Mouse (Mus musculus): Measurements from ENCODE around the gene Gstp3. TPM values are rescaled to one million over a fixed set of nuclear protein-coding genes. Genes with fewer than 3 reads are reported as not detected.

Gstp3 gene
- 5.3 and 6.1 TPM in 2 replicates for polyA plus RNA-seq (2015; fragmentation: Nextera tagmentation; extraction: Ambion mirVana)

DNA sequence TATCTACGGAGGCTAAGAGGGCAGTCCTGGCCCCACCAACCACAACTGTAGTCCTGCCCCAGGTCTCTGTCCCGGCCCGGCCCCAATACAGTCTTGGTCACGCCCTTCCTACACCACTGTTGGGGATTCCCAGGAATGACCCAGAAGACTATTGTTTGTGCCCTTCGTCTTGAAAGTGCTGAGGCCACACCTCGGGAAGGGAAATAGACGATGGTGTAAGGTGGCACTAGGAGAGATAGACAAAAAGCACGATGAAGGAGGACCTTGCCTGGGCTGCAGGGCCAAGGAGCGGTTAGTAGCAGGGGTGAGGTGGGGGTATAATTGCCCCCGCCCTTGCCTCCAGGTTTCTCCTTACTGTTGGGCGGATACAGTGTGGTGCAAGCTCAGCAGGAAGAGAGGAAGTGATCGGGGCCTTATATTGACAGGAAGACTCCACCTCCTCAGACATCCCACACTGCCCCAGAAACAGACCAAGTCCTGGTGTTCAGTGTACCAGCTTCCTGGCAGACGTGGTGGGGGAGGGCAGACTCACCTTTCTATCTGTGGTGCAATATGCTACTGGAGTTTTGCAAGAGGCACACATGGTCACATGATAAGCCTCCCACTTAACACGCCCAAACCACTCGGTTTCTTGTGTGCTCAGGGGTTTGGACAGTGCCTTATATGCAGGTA lies at the start of gene Gstp3:
Gene Gstp3, minus strand, starts transcription at position 501 of the 672 bp plus-strand sequence.
- Histone ChIP-seq H3K4me1 (ENCODE audit: control insufficient read depth, insufficient read depth, low read length) (0 out of 2 replicates have a peak, but pooled peaks cover 4% of the 10 kb centered on the region), H3K9ac (ENCODE audit: low read length) (no peak within 1 kb of the TSS), H3K4me2 (ENCODE audit: low read depth, low read length) (no peak within 1 kb of the TSS), H3K36me3 (ENCODE audit: control insufficient read depth, insufficient read depth, low read length) (no peaks in the 10 kb centered on the region), H3K9me3 (replicated peaks; ENCODE audit: control insufficient read depth, low read length) (no peaks in the 10 kb centered on the region), H3K4me3 (replicated peaks; ENCODE audit: low read length) (no peak within 1 kb of the TSS), H3K27ac (ENCODE audit: low read length) (peak within 1 kb of the TSS; percentile 33; the same call in 1 of the 2 replicates), H3K27me3 (ENCODE audit: control insufficient read depth, insufficient read depth, low read length) (no peaks in the 10 kb centered on the region)
- peak; percentile 72 for ATAC-seq (ENCODE audit: insufficient read depth, low FRiP score)
- 62% methylated on average over 15 of the region's 15 CpGs for WGBS

DNA sequence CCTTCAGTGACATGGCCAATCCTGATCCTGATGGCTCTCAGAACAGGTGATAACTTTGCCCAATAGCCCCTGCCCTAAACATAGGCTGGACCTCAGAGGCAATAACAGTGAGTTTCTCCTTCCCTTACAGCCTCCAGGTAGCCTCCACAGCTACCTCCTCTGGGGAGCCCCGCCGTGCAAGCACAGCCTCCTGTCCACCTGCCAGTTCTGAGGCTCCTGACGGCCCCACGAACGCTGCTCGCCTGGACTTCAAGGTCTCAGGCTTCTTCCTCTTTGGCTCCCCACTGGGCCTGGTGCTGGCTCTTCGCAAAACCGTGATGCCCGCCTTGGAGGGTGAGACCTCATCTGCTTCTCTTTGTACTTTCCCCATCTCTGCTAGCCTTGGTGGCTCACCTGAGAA lies 49.2 kb upstream of the Gstp3 start:
- Histone ChIP-seq H3K27ac (ENCODE audit: low read length) (no peak overlapping the region), H3K4me2 (ENCODE audit: low read depth, low read length) (no peak overlapping the region), H3K4me1 (ENCODE audit: control insufficient read depth, insufficient read depth, low read length) (no peaks in the 10 kb centered on the region; the same call in 1 of the 2 replicates), H3K36me3 (ENCODE audit: control insufficient read depth, insufficient read depth, low read length) (no peaks in the 10 kb centered on the region), H3K9me3 (replicated peaks; ENCODE audit: control insufficient read depth, low read length) (no peaks in the 10 kb centered on the region), H3K9ac (ENCODE audit: low read length) (no peak overlapping the region), H3K27me3 (ENCODE audit: control insufficient read depth, insufficient read depth, low read length) (no peaks in the 10 kb centered on the region), H3K4me3 (replicated peaks; ENCODE audit: low read length) (no peak overlapping the region)
- no peak for ATAC-seq (ENCODE audit: insufficient read depth, low FRiP score)
- WGBS = 84% methylated on average over 9 of the region's 9 CpGs

DNA sequence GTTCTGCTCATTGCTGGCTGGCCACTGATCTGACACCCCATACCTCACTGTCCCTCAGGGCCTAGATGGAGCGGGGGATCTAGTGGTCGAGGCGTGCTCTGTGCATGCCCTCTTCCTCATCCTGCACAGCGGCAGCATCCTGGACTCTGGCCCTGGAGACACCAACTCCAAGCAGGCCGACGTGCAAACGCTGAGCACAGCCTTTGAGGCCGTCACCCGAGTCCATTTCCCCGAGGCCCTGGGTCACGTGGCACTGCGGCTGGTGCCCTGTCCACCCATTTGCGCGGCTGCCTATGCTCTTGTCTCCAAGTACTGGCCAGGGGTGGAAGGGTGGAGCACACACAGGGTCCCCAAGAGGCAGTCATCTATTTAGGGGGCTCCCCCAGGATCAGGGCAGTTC lies 47.3 kb upstream of the Gstp3 start:
- Histone ChIP-seq H3K4me2 (ENCODE audit: low read depth, low read length) (no peak overlapping the region), H3K27ac (ENCODE audit: low read length) (no peak overlapping the region), H3K9me3 (replicated peaks; ENCODE audit: control insufficient read depth, low read length) (no peaks in the 10 kb centered on the region), H3K4me3 (replicated peaks; ENCODE audit: low read length) (no peak overlapping the region), H3K36me3 (ENCODE audit: control insufficient read depth, insufficient read depth, low read length) (no peaks in the 10 kb centered on the region), H3K4me1 (ENCODE audit: control insufficient read depth, insufficient read depth, low read length) (no peaks in the 10 kb centered on the region), H3K27me3 (ENCODE audit: control insufficient read depth, insufficient read depth, low read length) (no peaks in the 10 kb centered on the region), H3K9ac (ENCODE audit: low read length) (no peak overlapping the region)
- 90% methylated on average over 14 of the region's 14 CpGs for WGBS
- no peak for ATAC-seq (ENCODE audit: insufficient read depth, low FRiP score)

DNA sequence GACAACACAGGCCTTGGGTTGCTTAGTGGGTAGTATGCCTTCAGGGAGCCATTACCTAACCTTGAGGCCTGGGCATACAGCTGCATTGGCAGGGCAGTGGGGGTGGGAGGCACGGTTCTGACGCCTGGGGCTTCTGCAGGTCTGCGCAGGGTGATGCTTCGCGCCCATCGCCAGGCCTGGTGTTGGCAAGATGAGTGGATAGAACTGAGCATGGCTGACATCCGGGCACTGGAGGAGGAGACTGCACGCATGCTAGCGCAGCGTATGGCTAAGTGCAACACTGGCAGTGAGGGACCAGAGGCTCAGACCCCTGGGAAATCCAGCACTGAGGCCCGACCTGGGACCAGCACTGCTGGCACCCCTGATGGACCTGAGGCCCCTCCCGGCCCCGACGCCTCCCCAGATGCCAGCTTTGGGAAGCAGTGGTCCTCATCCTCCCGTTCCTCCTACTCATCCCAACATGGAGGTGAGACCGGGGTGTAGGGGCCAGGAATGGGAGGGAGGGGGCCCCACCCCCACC lies 45.4 kb upstream of the Gstp3 start:
- no peak overlapping the region for H3K4me3 ChIP-seq (replicated peaks; ENCODE audit: low read length)
- no peak overlapping the region for H3K9ac ChIP-seq (ENCODE audit: low read length)
- H3K36me3 ChIP-seq (ENCODE audit: control insufficient read depth, insufficient read depth, low read length) = no peaks in the 10 kb centered on the region
- no peak overlapping the region for H3K27ac ChIP-seq (ENCODE audit: low read length)
- 89% methylated on average over 16 of the region's 16 CpGs for WGBS
- ATAC-seq (ENCODE audit: insufficient read depth, low FRiP score) = no peak
- H3K27me3 ChIP-seq (ENCODE audit: control insufficient read depth, insufficient read depth, low read length) = 0 out of 2 replicates have a peak, but pooled peaks cover 4% of the 10 kb centered on the region
- H3K4me1 ChIP-seq (ENCODE audit: control insufficient read depth, insufficient read depth, low read length) = peaks cover 14% of the 10 kb centered on the region
- no peaks in the 10 kb centered on the region for H3K9me3 ChIP-seq (replicated peaks; ENCODE audit: control insufficient read depth, low read length)
- no peak overlapping the region for H3K4me2 ChIP-seq (ENCODE audit: low read depth, low read length)

DNA sequence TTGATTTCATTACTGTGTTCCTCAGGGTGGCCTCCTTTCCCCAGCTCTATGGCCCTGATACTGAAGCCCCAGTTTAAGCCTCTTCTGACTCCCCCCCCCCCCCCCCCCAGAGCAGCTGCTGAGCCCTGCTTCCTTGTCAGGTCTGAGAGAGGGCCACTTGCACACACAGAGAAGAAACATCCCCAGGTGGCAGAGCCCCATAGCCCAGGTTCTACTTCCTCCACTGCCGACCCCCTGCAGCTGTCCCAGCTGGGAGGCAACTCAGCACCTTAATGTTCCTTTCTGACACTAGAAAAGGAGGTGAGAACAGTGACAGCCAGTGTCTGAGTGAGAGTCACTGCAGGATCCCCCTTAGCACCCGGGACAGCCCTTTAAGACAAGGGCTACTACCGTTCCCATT lies 44.4 kb upstream of the Gstp3 start:
- Histone ChIP-seq H3K36me3 (ENCODE audit: control insufficient read depth, insufficient read depth, low read length) (no peaks in the 10 kb centered on the region), H3K4me1 (ENCODE audit: control insufficient read depth, insufficient read depth, low read length) (peaks cover 23% of the 10 kb centered on the region), H3K27ac (ENCODE audit: low read length) (no peak overlapping the region), H3K9me3 (replicated peaks; ENCODE audit: control insufficient read depth, low read length) (no peaks in the 10 kb centered on the region), H3K9ac (ENCODE audit: low read length) (no peak overlapping the region), H3K27me3 (ENCODE audit: control insufficient read depth, insufficient read depth, low read length) (0 out of 2 replicates have a peak, but pooled peaks cover 4% of the 10 kb centered on the region), H3K4me2 (ENCODE audit: low read depth, low read length) (no peak overlapping the region), H3K4me3 (replicated peaks; ENCODE audit: low read length) (no peak overlapping the region)
- 61% methylated on average over 3 of the region's 3 CpGs for WGBS
- ATAC-seq (ENCODE audit: insufficient read depth, low FRiP score) = no peak

DNA sequence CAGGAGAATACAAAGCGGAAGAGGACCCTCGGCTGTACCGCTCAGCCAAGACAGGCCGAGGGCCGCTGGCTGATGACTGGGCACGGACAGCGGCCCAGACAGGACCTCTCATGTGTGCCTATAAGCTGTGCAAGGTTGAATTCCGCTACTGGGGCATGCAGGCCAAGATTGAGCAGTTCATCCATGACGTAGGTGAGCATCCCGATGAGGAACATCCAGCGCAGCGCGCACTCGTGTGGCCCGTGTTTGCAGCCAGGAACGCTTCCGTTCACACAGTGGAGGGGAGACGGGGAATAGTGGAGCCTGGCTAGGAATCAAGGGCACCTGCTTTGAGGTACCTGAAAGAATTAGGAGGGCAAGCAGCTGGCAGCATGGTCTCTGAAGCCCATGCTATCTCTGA lies 43.9 kb upstream of the Gstp3 start:
- no peak overlapping the region for H3K27ac ChIP-seq (ENCODE audit: low read length)
- no peaks in the 10 kb centered on the region for H3K9me3 ChIP-seq (replicated peaks; ENCODE audit: control insufficient read depth, low read length)
- H3K4me3 ChIP-seq (replicated peaks; ENCODE audit: low read length) = no peak overlapping the region
- no peak for ATAC-seq (ENCODE audit: insufficient read depth, low FRiP score)
- no peak overlapping the region for H3K9ac ChIP-seq (ENCODE audit: low read length)
- H3K27me3 ChIP-seq (ENCODE audit: control insufficient read depth, insufficient read depth, low read length) = 0 out of 2 replicates have a peak, but pooled peaks cover 4% of the 10 kb centered on the region
- 94% methylated on average over 18 of the region's 18 CpGs for WGBS
- peaks cover 28% of the 10 kb centered on the region for H3K4me1 ChIP-seq (ENCODE audit: control insufficient read depth, insufficient read depth, low read length)
- no peaks in the 10 kb centered on the region for H3K36me3 ChIP-seq (ENCODE audit: control insufficient read depth, insufficient read depth, low read length)
- no peak overlapping the region for H3K4me2 ChIP-seq (ENCODE audit: low read depth, low read length)

DNA sequence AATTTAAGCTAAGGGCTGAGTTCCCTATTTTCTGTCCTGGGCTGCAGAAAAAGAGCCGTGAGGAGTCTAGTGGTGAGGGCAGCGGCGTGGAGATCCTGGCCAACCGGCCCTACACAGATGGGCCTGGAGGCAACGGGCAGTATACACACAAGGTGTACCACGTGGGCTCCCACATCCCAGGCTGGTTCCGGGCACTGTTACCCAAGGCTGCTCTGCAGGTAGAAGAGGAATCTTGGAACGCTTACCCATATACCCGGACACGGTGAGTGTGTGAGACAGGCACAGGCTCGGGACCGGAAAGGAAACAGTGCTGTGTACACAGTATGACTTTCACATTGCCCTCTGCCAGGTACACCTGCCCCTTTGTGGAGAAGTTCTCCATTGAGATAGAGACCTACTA lies 43.3 kb upstream of the Gstp3 start:
- H3K9ac ChIP-seq (ENCODE audit: low read length) = no peak overlapping the region
- H3K36me3 ChIP-seq (ENCODE audit: control insufficient read depth, insufficient read depth, low read length) = no peaks in the 10 kb centered on the region
- H3K4me2 ChIP-seq (ENCODE audit: low read depth, low read length) = no peak overlapping the region
- 91% methylated on average over 12 of the region's 12 CpGs for WGBS
- H3K27me3 ChIP-seq (ENCODE audit: control insufficient read depth, insufficient read depth, low read length) = 0 out of 2 replicates have a peak, but pooled peaks cover 4% of the 10 kb centered on the region
- no peak for ATAC-seq (ENCODE audit: insufficient read depth, low FRiP score)
- H3K9me3 ChIP-seq (replicated peaks; ENCODE audit: control insufficient read depth, low read length) = no peaks in the 10 kb centered on the region
- peaks cover 33% of the 10 kb centered on the region for H3K4me1 ChIP-seq (ENCODE audit: control insufficient read depth, insufficient read depth, low read length)
- H3K27ac ChIP-seq (ENCODE audit: low read length) = no peak overlapping the region
- H3K4me3 ChIP-seq (replicated peaks; ENCODE audit: low read length) = no peak overlapping the region

DNA sequence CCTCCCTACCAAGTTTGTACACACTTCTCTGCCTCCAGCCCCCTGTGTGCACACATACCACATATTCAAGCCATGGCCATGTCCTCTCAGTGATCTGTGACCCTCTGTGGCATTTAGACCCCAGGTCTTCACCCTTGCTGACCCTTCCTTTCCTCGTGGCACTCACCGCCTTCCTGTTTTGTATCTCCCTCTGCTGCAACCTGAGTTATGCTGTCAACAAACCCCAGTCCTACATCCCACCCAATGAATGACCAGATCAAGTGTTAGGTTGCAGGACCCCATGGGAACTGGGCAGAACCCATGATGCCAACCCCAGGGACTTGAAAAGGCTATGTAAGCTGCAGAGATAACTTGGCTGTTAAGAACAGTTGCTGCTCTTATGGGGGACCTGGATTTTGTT lies 42.7 kb upstream of the Gstp3 start:
- ATAC-seq (ENCODE audit: insufficient read depth, low FRiP score) = no peak
- no peak overlapping the region for H3K4me3 ChIP-seq (replicated peaks; ENCODE audit: low read length)
- WGBS = 88% methylated on average over 2 of the region's 2 CpGs
- no peaks in the 10 kb centered on the region for H3K9me3 ChIP-seq (replicated peaks; ENCODE audit: control insufficient read depth, low read length)
- H3K27ac ChIP-seq (ENCODE audit: low read length) = no peak overlapping the region
- no peaks in the 10 kb centered on the region for H3K36me3 ChIP-seq (ENCODE audit: control insufficient read depth, insufficient read depth, low read length)
- no peak overlapping the region for H3K9ac ChIP-seq (ENCODE audit: low read length)
- H3K4me2 ChIP-seq (ENCODE audit: low read depth, low read length) = no peak overlapping the region
- 0 out of 2 replicates have a peak, but pooled peaks cover 4% of the 10 kb centered on the region for H3K27me3 ChIP-seq (ENCODE audit: control insufficient read depth, insufficient read depth, low read length)
- H3K4me1 ChIP-seq (ENCODE audit: control insufficient read depth, insufficient read depth, low read length) = peaks cover 36% of the 10 kb centered on the region

DNA sequence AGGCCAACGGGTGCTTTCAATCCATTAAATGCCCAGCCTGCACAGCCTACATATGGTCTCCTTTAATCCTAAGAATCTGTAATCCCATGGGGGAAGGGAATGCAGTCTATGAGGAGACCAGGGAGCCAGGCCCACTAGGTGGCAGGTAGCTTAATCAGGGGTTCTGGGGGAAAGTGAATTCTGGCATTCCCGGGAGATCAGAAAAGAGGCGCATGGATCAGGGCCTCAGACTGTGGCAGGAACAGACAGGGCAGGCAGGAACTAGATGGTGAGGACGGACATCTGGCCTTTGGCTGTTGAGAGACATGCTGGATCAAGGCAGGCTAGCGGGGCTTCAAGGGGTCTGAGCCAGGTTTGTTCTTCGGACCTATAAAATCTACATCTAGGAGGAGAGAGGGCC lies 42.1 kb upstream of the Gstp3 start:
- H3K9me3 ChIP-seq (replicated peaks; ENCODE audit: control insufficient read depth, low read length) = no peaks in the 10 kb centered on the region
- no peaks in the 10 kb centered on the region for H3K36me3 ChIP-seq (ENCODE audit: control insufficient read depth, insufficient read depth, low read length)
- 83% methylated on average over 6 of the region's 6 CpGs for WGBS
- no peak overlapping the region for H3K9ac ChIP-seq (ENCODE audit: low read length)
- H3K27me3 ChIP-seq (ENCODE audit: control insufficient read depth, insufficient read depth, low read length) = 0 out of 2 replicates have a peak, but pooled peaks cover 4% of the 10 kb centered on the region
- no peak for ATAC-seq (ENCODE audit: insufficient read depth, low FRiP score)
- no peak overlapping the region for H3K27ac ChIP-seq (ENCODE audit: low read length)
- H3K4me1 ChIP-seq (ENCODE audit: control insufficient read depth, insufficient read depth, low read length) = peaks cover 38% of the 10 kb centered on the region
- H3K4me2 ChIP-seq (ENCODE audit: low read depth, low read length) = peak overlapping the region; percentile 86; the same call in 1 of the 2 replicates
- no peak overlapping the region for H3K4me3 ChIP-seq (replicated peaks; ENCODE audit: low read length)
